Comparison of ENCODE assay signal across 14 mouse cellular contexts in genomic region chr5:13659514-13659913, GRCm38 (mm10).
"Had no signal": no experiment of that assay in that cellular context is flagged by ENCODE, and none has a peak within 500 bp of the region (broad histone marks: within the 10 kb centered on the region; RNA-seq: fewer than 3 reads in every experiment).

No protein-coding gene starts in this region.

- DNase-seq: kidney, postnatal 10 days; kidney, postnatal 36 days; layer of hippocampus, postnatal 36 days; left cerebral cortex, postnatal 4 days; liver, postnatal 0 days; lung, postnatal 10 days; lung, postnatal 4 days; midbrain, embryonic 14.5 days; right cerebral cortex, adult 18-20 months; right cerebral cortex, postnatal 14 days; right cerebral cortex, postnatal 4 days; thymus, adult 2 months; thymus, postnatal 14 days; thymus, postnatal 4 days had no signal
